Mouse (Mus musculus) bone marrow macrophage, adult 2 months (primary cell): ENCODE data around the gene Timmdc1. TPM values are rescaled to one million over a fixed set of nuclear protein-coding genes. Genes with fewer than 3 reads are reported as not detected.
A peak's percentile ranks its signal among the peaks of the same experiment; 100 is the strongest.

ENCODE experiments used
- H3K27ac ChIP-seq: 2 replicates; pipeline ENCODE4 v1.5.1; 2012; ENCODE audit warnings: low read depth, low read length; ENCODE audit not compliant: insufficient read depth
- H3K4me1 ChIP-seq: 2 replicates; pipeline ENCODE4 v1.6.1; 2012; ENCODE audit warnings: low read length; ENCODE audit not compliant: control insufficient read depth, insufficient read depth
- H3K4me3 ChIP-seq: 2 replicates; pipeline ENCODE4 v1.5.1; 2012; ENCODE audit warnings: mild to moderate bottlenecking, low read length, moderate library complexity; ENCODE audit not compliant: insufficient read depth
- CTCF ChIP-seq: IDR thresholded peaks from 2 replicates; pipeline ENCODE4 v1.5.1; 2012; ENCODE audit warnings: low read depth, mild to moderate bottlenecking, low read length, moderate library complexity
- POLR2A ChIP-seq: IDR thresholded peaks from 2 replicates; pipeline ENCODE4 v1.6.1; 2012; ENCODE audit warnings: mild to moderate bottlenecking, low read depth, low read length, borderline replicate concordance
- polyA plus RNA-seq: library from polyadenylated mRNA; stranded (reverse); fragments of >200 nt; gene quantifications from 2 replicates; pipeline ENCODE4 v1.2.4, GENCODE M21; 2012; ENCODE audit not compliant: missing spikeins, insufficient read depth, insufficient read length

Timmdc1 gene
- 11.9 and 13.1 TPM in 2 replicates for polyA plus RNA-seq

DNA sequence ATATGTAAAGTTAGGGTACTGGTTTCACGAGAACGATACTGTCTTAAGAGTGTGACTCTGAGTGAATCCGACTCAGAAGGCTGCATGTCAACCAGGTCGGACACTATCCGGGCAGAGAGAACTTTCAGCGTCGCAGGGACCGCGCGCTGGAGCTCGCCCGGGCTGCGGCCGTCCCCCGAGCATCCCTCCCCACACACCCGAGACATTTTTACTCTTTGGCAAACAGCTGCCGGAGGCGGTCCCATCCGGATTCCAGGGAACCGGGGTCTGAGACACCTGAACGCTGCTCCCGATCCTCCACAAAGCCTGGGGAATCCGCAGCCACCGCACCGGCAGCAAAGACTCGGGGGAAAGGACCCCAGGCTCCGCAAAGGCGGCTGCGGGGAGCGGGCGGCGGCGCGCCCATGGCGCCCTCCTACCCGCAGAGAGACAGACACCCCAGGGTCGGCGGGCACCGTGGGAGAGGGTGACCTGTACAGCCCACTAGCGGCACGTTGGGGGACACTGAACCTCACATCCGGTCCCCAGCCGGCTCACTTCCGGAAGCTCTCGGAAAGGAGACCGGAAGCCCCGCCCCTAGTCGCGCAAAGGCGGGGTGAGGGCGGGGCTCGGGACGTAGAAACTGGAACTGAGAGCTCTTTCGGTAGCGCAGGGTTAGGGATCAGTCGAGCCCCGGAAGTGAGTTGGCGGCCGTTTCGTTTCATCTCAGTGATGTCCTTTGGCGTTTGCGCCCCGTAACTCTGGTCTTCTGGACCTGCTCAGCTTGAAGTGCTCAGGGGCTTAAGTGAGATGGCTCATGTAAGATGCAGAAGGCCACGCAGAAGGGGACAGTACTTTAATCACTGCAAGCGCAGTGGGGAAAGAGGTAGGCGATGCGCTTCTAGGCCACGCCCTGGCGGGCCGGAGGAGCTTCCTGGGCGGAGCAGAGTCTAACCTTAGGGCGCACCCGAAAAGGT, at the start of gene Timmdc1:
Timmdc1 (minus strand) TSS at position 535 of the 956 bp plus-strand sequence.
- peak within 1 kb of the TSS; percentile 77 for H3K4me3 ChIP-seq
- H3K4me1 ChIP-seq = peaks cover 23% of the 10 kb centered on the region
- TF ChIP-seq POLR2A (peak; percentile 59; the same call in 1 of the 2 replicates), CTCF (no peak)
- peak within 1 kb of the TSS; percentile 87 for H3K27ac ChIP-seq

DNA sequence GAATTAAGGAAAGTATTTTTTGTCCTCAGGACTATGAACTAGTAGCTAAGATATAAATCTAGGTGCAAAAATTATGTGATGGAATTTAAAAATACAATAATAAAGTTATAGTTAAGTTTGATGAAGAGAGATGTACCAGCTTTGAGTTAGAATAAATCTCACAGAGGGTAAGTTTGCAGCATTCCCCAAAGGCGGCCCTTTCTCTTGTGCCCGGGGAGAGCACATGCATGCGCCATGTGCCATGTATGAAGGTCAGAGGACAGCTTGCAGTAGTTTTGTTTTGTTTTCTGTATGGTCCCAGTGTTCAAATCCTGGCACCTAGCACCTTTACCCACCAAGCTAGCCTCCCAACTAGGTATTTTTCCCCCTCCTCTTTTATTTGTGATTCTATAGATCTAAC, 49.0 kb upstream of the Timmdc1 start:
- H3K4me3 ChIP-seq = no peak overlapping the region
- H3K27ac ChIP-seq = no peak overlapping the region
- TF ChIP-seq POLR2A = no peak
- no peak for TF ChIP-seq CTCF
- peaks cover 14% of the 10 kb centered on the region for H3K4me1 ChIP-seq

DNA sequence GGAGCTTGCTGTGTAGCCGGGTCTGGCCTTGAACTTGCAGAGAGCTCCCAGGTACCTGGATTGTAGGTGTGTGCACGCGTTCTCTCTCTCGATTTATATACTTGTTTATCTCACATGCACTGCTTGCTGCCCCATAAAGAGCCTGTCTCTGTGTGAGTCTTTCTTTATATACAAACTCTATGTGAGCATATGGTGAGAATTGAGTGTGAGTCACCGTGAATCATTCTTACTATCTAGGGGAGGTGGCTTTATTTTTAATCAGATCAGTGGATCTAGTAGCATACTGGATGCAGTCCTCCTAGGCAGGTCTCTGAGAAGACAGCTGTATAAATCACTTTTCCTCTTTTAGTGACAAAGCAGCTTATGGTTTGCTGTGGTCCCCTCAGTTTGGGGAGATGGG, 45.7 kb upstream of the Timmdc1 start:
- no peak for TF ChIP-seq POLR2A
- no peak for TF ChIP-seq CTCF
- Histone ChIP-seq H3K4me1 (peaks cover 16% of the 10 kb centered on the region), H3K4me3 (no peak overlapping the region), H3K27ac (no peak overlapping the region)

DNA sequence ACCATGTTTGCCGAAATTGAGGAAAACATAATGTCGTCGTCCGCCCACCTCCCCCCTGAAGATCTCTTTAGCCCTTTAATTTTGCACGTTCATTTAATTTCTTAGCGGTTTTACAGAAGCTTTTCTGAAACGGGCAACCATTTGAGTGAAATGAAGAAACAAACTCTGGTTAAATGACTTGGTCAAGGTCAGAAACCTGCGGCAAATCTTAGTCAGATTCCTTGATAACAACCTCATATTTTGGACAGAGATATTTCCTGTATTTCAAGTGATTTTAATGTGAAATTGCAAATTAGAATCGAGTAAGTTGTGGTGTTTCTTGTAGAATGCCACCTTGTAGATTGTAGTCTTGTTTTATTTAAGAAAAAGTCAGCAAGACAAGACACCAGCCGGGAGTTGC, 41.1 kb upstream of the Timmdc1 start:
- Histone ChIP-seq H3K27ac (no peak overlapping the region), H3K4me1 (peaks cover 13% of the 10 kb centered on the region), H3K4me3 (peak overlapping the region; percentile 95)
- TF ChIP-seq CTCF (no peak), POLR2A (no peak)

DNA sequence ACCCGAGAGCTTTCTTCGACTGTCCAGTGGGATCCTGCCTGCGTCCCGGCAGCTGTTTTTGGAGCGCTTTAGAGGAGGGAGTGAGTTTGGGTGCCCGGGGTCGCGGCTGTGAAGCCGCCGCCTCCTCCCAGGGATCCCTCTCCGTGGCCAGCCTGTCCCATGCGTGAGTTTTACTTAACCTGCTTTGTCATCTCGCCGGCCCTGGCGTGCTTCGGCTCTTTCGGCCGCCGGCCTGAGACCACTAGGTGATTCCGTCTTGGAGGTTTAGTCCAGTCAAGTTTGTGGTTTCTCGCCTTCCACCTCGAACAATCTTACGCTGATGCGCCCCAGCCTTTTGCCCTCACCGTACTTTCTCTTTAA, 40.5 kb upstream of the Timmdc1 start:
- TF ChIP-seq POLR2A (0 out of 2 replicates have a peak, but pooled peaks have one; percentile 27), CTCF (no peak)
- peaks cover 10% of the 10 kb centered on the region for H3K4me1 ChIP-seq
- peak overlapping the region; percentile 95 for H3K4me3 ChIP-seq
- H3K27ac ChIP-seq = peak overlapping the region; percentile 17; the same call in 1 of the 2 replicates

DNA sequence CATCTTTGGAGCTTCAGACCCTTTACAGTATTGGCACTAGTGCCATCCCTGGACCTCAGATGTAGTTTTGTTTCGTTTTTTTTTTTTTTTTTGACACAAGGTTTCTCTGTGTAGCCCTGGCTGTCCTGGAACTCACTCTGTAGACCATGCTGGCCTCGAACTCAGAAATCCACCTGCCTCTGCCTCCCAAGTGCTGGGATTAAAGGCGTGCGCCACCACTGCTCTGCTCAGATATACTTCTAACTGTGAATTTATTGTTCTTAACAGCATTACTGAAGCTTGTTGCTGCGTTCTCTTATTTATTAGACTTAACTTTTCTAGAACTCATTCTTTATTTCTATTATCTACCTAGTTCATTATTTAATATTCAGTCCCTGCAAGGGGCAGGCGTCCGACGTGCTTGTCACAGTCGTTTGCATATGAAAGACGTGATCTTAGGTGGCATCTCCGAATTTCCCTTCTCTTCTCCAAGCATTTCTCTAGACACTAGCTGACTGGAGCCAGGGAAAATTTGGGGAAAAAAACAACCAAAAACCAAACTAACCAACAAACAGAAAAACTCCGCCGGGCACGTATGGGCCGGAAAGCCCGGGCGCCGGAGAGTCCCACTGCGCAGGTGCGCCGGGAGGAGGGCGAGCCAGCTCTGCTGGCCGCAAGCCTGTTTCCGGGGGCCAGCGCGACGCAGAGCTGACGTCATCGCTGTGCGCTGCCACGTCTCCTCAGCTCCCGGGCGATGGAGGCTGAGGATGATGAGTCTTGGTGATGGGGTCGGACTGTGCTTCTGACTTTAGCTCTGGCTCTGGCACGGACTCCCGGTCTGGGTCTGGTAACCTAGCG, 39.9 kb upstream of the Timmdc1 start:
- peak overlapping the region; percentile 58 for H3K27ac ChIP-seq
- H3K4me3 ChIP-seq = peak overlapping the region; percentile 95
- H3K4me1 ChIP-seq = peaks cover 6% of the 10 kb centered on the region; the same call in 1 of the 2 replicates
- TF ChIP-seq POLR2A (no peak), CTCF (no peak)

DNA sequence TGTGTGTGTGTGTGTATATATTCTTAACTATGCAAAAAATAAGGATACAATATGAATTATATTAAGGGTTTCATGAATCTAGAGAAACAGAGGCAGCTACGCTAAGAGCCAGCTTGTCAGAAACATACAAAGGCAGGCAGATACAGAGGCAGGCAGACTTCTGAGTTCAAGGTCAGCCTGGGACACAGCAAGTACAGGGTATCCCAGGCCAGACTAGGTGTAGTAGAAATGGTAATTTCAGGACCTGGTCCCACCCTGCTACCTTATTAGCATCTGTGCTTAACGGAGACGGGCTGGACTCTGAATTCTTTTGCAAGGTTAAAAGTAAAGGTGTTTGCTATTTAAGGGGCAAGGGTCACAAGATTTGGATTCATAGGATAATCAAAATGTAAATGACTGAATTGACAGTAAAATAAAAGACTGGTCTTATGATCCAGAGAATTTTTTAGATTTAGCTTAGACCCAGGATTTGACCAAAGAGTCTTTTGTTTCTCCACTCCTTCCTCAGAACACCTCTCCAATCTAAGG, 35.8 kb upstream of the Timmdc1 start, which contains the start of gene Tmem39a:
Tmem39a (plus strand) TSS at position 478 of the 528 bp plus-strand sequence.
- Histone ChIP-seq H3K4me3 (no peak within 1 kb of the TSS), H3K27ac (no peak within 1 kb of the TSS), H3K4me1 (peaks cover under 1% of the 10 kb centered on the region)
- TF ChIP-seq POLR2A = no peak
- TF ChIP-seq CTCF = no peak

DNA sequence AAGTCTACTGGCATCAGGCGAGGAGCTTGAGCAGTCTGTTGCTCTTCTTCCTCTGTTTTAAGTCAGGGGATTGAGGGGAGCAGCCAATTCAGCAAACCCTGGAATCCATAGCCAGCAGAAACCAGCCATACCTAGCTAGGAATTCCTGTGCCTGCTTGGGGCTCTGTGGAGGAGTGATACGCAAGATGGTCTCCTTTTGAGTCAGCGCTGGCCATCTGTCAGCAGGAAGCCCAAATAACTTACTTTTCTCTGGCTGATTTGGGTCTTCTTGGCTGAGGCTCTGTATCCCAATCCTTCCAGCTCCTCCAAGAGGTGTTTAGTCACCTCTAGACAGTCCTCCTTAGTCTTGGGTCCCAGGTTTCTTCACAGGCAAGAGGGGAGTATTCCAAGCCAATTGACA, 33.5 kb upstream of the Timmdc1 start:
- Histone ChIP-seq H3K4me3 (no peak overlapping the region), H3K27ac (no peak overlapping the region), H3K4me1 (peaks cover 3% of the 10 kb centered on the region)
- TF ChIP-seq POLR2A (no peak), CTCF (no peak)
